Mouse (Mus musculus) hindbrain, embryonic 11.5 days (tissue): Measurements from ENCODE around the gene Bloc1s1. TPM values are rescaled to one million over a fixed set of nuclear protein-coding genes. Genes with fewer than 3 reads are reported as not detected.
A peak's percentile ranks its signal among the peaks of the same experiment; 100 is the strongest.

Source experiments
- ATAC-seq: fragments of 200-750 bp; cut with Nextera tagmentation; 2 replicates; pipeline ENCODE4 v1.8.0; 2017; ENCODE audit warnings: mild to moderate bottlenecking, moderate TSS enrichment, moderate library complexity; ENCODE audit not compliant: low FRiP score
- DNase-seq: peaks from one replicate; pipeline ENCODE4 v3.0.0-alpha.2; 2015; ENCODE audit warnings: low spot score
- H3K27ac ChIP-seq: fragments of 300-500 bp; sonication (generic); 2 replicates; pipeline ENCODE4 v1.5.1; 2014; ENCODE audit warnings: mild to moderate bottlenecking, low read depth, low read length
- H3K27me3 ChIP-seq: fragments of 300-500 bp; sonication (generic); 2 replicates; pipeline ENCODE4 v1.6.1; 2014; ENCODE audit warnings: mild to moderate bottlenecking, low read length, moderate library complexity, mixed read lengths; ENCODE audit not compliant: control insufficient read depth, insufficient read depth
- H3K36me3 ChIP-seq: fragments of 300-500 bp; sonication (generic); 2 replicates; pipeline ENCODE4 v1.6.1; 2014; ENCODE audit warnings: mild to moderate bottlenecking, low read length, moderate library complexity, mixed read lengths; ENCODE audit not compliant: control insufficient read depth, insufficient read depth
- H3K4me1 ChIP-seq: fragments of 300-500 bp; sonication (generic); replicated peaks from 2 replicates; pipeline ENCODE4 v1.6.1; 2014; ENCODE audit warnings: low read length, mixed read lengths; ENCODE audit not compliant: control insufficient read depth, insufficient read depth
- H3K4me2 ChIP-seq: fragments of 300-500 bp; sonication (generic); replicated peaks from 2 replicates; pipeline ENCODE4 v1.6.1; 2014; ENCODE audit warnings: mild to moderate bottlenecking, low read depth, low read length
- H3K4me3 ChIP-seq: fragments of 300-500 bp; sonication (generic); 2 replicates; pipeline ENCODE4 v1.5.1; 2014; ENCODE audit warnings: low read depth, low read length
- H3K9ac ChIP-seq: fragments of 300-500 bp; sonication (generic); 2 replicates; pipeline ENCODE4 v1.6.1; 2014; ENCODE audit warnings: low read depth, low read length
- H3K9me3 ChIP-seq: fragments of 300-500 bp; sonication (generic); 2 replicates; pipeline ENCODE4 v1.6.1; 2016; ENCODE audit warnings: low read length; ENCODE audit not compliant: control insufficient read depth
- WGBS: fragments of 180-500 bp; shearing (Covaris S2); extraction: QIAGEN DNeasy Blood & Tissue Kit; methylation state at CpG from one replicate; pipeline ENCODE4 v1.1.7; 2014; 5-methylcytosine and 5-hydroxymethylcytosine counted together
- polyA plus RNA-seq: library from polyadenylated mRNA; unstranded; fragments of >200 nt; fragmentation: Nextera tagmentation; extraction: Ambion mirVana; gene quantifications from 2 replicates; pipeline ENCODE4 v1.2.1, GENCODE M21; 2014

Gene Bloc1s1
- polyA plus RNA-seq, 1 experiment from 2014 or later, result 269 TPM

DNA sequence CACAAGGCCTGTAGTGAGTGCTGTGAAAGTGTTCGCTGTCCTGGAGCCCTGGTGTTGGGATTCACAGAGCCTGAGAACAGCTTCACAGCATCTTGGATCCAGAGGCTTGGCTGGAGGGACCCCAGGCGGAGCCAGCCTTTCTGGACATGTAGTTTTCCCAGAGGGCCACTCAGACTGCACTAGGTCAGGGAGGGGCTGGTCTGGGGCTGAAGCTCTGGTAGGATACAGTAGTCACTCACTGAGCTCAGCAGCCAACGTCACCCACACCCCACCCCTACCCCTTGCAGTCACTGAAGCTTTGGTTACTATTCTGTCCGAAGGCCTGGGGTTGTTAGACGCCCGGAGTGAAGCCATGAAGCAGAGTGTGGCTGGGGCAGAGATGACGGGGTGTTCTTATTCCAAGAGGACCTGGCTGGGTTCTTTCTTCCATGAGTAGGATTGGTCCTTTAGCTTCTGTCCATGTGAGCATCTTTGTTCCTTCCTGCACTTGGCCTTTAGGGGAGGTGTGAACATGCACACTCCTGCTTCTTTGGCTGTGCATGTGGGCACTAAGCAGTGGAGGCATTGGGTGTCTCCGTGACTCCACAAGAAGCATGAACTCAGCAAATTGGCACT is 12.1 kb upstream of the Bloc1s1 start:
- Histone ChIP-seq H3K27me3 (peaks cover 28% of the 10 kb centered on the region; the same call in 1 of the 2 replicates), H3K4me2 (no peak overlapping the region), H3K4me3 (no peak overlapping the region), H3K9ac (no peak overlapping the region), H3K9me3 (no peaks in the 10 kb centered on the region), H3K36me3 (no peaks in the 10 kb centered on the region), H3K27ac (no peak overlapping the region), H3K4me1 (no peaks in the 10 kb centered on the region)
- ATAC-seq (no peak), DNase-seq (no peak)
- WGBS, result 71% methylated on average over 8 of the region's 8 CpGs

DNA sequence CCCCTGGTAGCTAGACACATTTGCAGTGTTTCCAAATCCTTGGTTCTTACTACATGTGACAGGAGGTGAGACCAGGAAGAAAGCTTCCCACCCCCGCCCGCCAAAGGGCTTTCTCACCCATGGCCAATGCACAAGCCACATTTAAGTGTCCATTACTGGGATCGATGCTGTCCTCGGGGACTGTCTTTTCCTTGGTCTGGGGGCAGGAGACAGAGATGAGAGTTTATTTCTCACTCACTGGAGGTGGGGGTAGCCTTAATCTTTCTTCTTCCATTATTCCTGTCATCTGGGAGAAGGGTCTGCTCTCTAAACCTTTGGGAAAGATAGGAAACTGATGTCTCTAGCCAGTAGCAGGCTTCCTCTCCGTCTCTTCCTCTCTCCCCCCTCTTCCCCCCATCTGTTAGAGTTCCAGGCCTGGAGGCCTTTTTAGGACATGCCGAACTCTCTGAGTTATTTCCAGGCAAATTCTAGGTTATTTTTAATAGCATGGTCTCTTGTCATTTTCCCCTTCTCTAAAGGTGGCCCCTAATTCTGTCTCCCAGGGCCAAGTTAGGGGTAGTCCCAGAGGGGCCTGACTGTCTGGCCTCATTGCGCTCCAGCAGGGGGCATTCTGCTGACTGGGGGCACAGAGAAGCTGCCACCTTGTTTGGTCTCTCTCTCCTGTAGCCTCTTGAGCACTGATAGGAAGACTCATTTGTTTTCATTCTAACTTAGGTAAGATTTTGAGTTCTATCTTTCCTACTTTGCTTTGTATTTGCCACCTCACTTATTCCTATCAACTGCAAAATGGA is 11.4 kb upstream of the Bloc1s1 start:
- Histone ChIP-seq H3K27me3 (peaks cover 28% of the 10 kb centered on the region; the same call in 1 of the 2 replicates), H3K4me2 (no peak overlapping the region), H3K9me3 (no peaks in the 10 kb centered on the region), H3K4me3 (no peak overlapping the region), H3K27ac (no peak overlapping the region), H3K36me3 (no peaks in the 10 kb centered on the region), H3K4me1 (no peaks in the 10 kb centered on the region), H3K9ac (no peak overlapping the region)
- ATAC-seq (no peak), DNase-seq (no peak)
- 64% methylated on average over 7 of the region's 7 CpGs for WGBS

DNA sequence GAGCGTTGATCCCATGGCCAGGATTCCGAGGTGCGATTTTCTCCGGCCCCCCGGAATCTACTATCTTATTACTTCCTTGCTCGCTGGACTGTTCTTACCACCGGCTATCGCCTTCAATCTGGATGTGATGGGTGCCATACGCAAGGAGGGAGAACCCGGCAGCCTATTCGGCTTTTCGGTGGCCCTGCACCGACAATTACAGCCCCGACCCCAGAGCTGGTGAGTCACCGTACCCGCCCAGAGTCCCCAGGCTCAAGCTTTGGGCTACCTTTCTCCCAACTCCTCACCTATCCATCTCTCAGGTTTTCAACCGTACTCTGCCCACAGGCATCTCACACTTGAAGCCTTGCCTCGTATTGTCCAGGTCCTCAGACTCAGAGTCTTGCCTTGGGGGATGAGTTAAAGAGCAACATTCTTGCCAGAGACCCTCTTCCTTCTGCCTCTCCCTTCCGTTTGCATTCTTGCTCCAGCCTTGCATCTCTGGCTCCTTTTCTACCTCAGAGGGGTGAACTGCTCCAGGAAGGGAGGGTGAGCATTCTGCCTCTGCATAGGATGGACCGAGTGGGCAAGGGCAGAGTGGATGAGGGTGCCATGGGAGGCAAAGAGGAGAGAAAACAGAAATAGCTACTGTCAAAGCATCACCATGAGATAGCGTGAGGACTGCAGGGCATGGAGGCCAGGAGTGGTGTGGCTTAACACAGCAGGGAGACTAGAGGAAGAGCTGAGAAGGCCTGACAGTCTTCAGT is 10.3 kb upstream of the Bloc1s1 start:
- peak overlapping the region; percentile 39 for H3K4me3 ChIP-seq
- H3K9me3 ChIP-seq, result no peaks in the 10 kb centered on the region
- H3K27me3 ChIP-seq, result peaks cover 31% of the 10 kb centered on the region; the same call in 1 of the 2 replicates
- peak; percentile 49 for ATAC-seq
- WGBS, result 4% methylated on average over 21 of the region's 21 CpGs
- no peaks in the 10 kb centered on the region for H3K36me3 ChIP-seq
- peak overlapping the region; percentile 45 for H3K9ac ChIP-seq
- H3K4me1 ChIP-seq, result no peaks in the 10 kb centered on the region
- peak overlapping the region; percentile 80 for H3K4me2 ChIP-seq
- H3K27ac ChIP-seq, result no peak overlapping the region
- peak; percentile 45 for DNase-seq

DNA sequence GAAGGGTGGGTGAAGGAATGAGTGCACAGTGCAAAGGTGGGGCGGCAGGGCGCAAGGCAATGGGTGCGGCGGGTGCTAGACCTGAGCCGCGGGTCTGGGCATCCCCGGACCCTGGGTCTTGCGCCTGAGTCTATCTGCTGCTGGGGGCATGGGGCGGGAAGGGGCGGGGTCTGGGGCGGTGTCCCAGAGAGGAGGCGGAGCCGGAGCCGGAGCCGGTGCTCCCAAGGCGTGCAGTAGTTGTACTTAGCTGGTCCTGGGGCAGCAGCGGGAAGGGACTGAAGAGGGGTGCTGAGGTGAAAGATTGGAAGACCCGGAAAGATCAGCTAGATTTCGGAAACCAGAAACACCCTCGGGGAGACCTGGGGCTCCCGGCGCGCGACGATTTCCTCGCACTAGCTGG is 9.7 kb upstream of the Bloc1s1 start, which contains the start of gene Itga7:
Gene Itga7 (plus strand): TSS at position 245 of the 400 bp plus-strand sequence.
- DNase-seq (peak; percentile 67), ATAC-seq (peak; percentile 89)
- Histone ChIP-seq H3K4me3 (peak within 1 kb of the TSS; percentile 39), H3K4me2 (peak within 1 kb of the TSS; percentile 80), H3K9me3 (no peaks in the 10 kb centered on the region), H3K9ac (peak within 1 kb of the TSS; percentile 45), H3K36me3 (no peaks in the 10 kb centered on the region), H3K27me3 (peaks cover 31% of the 10 kb centered on the region; the same call in 1 of the 2 replicates), H3K4me1 (no peaks in the 10 kb centered on the region), H3K27ac (no peak within 1 kb of the TSS)
- under 1% methylated on average over 26 of the region's 26 CpGs for WGBS

DNA sequence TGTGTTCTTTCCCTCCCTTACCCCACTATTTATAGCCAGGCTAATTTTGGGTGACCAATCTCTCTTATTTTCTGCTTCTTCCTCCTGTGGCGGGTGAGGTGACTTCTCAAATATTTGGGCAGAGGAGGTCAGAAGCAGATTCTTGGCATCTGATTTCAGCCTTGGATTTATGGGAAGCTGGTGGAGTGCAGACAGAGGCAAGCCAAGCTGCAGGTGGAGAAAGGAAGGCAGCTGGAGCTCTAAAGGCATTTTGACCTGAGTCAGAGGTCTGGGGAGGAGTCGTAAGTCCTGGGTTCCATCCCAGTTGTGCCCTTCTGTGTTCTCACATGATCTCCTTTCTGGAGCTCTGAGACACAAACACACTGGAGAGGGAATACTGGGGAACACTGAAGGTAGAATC is 7.6 kb upstream of the Bloc1s1 start:
- H3K9me3 ChIP-seq, result no peaks in the 10 kb centered on the region
- H3K36me3 ChIP-seq, result no peaks in the 10 kb centered on the region
- ATAC-seq (no peak), DNase-seq (no peak)
- H3K4me1 ChIP-seq, result no peaks in the 10 kb centered on the region
- no peak overlapping the region for H3K9ac ChIP-seq
- no peak overlapping the region for H3K27ac ChIP-seq
- H3K4me2 ChIP-seq, result no peak overlapping the region
- peaks cover 31% of the 10 kb centered on the region; the same call in 1 of the 2 replicates for H3K27me3 ChIP-seq
- 75% methylated on average over 2 of the region's 2 CpGs for WGBS
- H3K4me3 ChIP-seq, result no peak overlapping the region

DNA sequence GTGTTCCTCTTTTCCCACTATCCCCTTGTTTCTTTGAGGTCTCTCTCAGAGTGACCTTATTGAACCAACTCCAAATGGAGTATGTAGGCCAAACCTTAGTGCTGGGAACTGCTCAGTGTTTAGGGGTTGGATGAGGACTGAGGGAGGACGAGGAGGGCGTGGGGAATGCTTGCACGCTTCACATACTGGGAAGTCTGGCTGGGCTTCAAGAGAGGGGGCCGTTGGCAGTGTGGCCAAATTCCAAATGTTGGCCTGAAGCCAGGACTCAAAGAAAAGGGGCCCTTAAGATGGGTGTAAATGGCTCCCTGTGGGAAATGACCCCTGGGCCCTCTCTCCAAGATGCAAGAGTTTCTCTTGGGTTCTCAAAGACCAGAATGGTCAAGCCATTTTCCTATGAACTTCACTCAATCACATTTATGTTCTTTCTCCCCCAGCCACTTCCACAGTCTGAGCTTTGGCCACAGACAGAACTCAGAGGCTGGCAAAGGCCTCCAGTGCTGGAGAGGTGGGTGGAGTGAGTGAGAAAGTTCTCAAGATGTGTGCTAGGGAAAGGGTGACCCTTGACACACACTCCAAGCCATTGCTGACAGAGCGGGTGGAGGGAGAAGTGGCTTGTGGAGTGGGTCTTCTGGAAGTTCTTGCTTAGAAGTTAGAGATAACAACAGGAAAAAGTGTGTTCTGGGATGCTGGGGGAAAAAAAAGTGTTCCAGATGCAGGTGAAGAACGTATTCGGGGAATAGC is 6.0 kb upstream of the Bloc1s1 start:
- Histone ChIP-seq H3K27ac (no peak overlapping the region), H3K9ac (no peak overlapping the region), H3K36me3 (no peaks in the 10 kb centered on the region), H3K27me3 (peaks cover 25% of the 10 kb centered on the region; the same call in 1 of the 2 replicates), H3K4me2 (no peak overlapping the region), H3K4me3 (no peak overlapping the region), H3K4me1 (no peaks in the 10 kb centered on the region), H3K9me3 (no peaks in the 10 kb centered on the region)
- WGBS, result 72% methylated on average over 7 of the region's 7 CpGs
- DNase-seq (no peak), ATAC-seq (no peak)

DNA sequence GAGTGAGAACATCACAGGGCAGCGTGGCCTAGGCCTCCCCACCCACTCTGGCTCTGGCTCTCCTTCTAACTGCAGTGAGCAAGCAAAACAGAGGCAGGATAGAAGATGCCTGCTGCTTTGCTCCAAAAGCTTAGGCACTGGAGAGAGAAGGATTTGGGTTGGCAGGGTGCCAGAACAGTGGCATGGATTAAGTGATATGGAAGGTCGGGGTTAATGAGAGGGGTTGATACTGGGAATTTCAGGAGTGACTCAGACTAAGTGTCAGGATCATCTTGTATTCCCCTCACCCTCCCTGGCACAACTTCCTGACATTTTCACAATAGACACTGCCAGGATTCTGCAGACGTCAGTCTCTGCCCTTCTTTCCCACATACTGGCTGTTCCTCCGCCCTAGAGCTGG is 4.5 kb upstream of the Bloc1s1 start:
- ATAC-seq (no peak), DNase-seq (no peak)
- no peak overlapping the region for H3K4me3 ChIP-seq
- H3K4me2 ChIP-seq, result no peak overlapping the region
- H3K9me3 ChIP-seq, result no peaks in the 10 kb centered on the region
- peaks cover 13% of the 10 kb centered on the region; the same call in 1 of the 2 replicates for H3K27me3 ChIP-seq
- H3K36me3 ChIP-seq, result no peaks in the 10 kb centered on the region
- H3K9ac ChIP-seq, result no peak overlapping the region
- 32% methylated on average over 4 of the region's 4 CpGs for WGBS
- H3K27ac ChIP-seq, result no peak overlapping the region
- H3K4me1 ChIP-seq, result no peaks in the 10 kb centered on the region; the same call in 1 of the 2 replicates

DNA sequence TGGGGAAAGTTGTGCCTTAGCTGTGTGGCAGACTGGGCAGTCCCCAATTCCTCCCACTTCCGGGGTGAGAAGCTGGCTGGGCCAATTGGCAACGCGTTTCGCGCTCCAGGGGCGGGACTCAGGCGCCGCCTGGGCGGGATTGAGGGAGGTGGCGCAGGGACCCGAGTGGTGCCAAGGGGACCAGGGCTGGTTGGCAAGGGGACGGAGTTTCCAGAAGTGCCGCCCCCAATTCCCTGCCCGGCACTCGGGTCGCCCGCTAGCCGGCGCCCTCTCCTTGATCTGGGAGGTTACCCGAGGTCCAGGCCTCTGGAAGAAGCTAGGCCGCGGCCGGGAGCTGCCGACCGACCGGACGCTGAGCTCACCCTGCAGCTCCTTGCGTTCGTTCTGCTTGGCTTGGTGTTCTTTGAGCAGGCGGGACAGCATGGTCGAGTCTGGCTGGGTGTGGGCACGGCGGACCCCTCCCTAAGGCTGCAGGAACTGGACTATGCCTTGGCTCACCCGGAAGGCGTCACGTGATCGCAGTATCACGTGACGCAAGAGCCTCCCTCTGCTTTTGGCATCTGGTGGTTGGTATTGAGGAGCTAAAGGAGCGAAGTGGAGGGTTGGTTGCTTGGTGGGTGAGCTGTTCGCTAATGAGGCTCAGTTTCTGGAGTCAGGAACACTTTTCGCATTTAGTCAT is 683 bp downstream of the Bloc1s1 start:
- peak overlapping the region; percentile 83 for H3K4me3 ChIP-seq
- peak overlapping the region; percentile 87 for H3K9ac ChIP-seq
- H3K9me3 ChIP-seq, result no peaks in the 10 kb centered on the region
- WGBS, result under 1% methylated on average over 39 of the region's 42 CpGs
- peaks cover 2% of the 10 kb centered on the region; the same call in 1 of the 2 replicates for H3K4me1 ChIP-seq
- no peaks in the 10 kb centered on the region for H3K27me3 ChIP-seq
- peak overlapping the region; percentile 69 for H3K4me2 ChIP-seq
- no peaks in the 10 kb centered on the region for H3K36me3 ChIP-seq
- ATAC-seq (peak; percentile 95), DNase-seq (peak; percentile 92)
- H3K27ac ChIP-seq, result peak overlapping the region; percentile 82
